Mouse (Mus musculus) lung, postnatal 0 days (tissue): ENCODE data around the gene Fam171b.

Source experiments
- CTCF ChIP-seq: IDR thresholded peaks from 2 replicates; pipeline ENCODE4 v1.5.1; 2016; ENCODE audit warnings: antibody characterized with exemption, mild to moderate bottlenecking
- EP300 ChIP-seq: IDR thresholded peaks from 2 replicates; pipeline ENCODE4 v1.6.1; 2016; ENCODE audit warnings: antibody characterized with exemption, mild to moderate bottlenecking, control low read depth

- TF ChIP-seq CTCF (peak; percentile 29), EP300 (no peak)
Measured at GRCm38 (mm10) chr2:83812483-83813272, at the start of gene Fam171b.
